Mouse (Mus musculus) hematopoietic stem cell, adult 5-6 weeks (primary cell): Measurements from ENCODE around the gene Epb41l1. TPM values are rescaled to one million over a fixed set of nuclear protein-coding genes. Genes with fewer than 3 reads are reported as not detected.

Experiments
- ATAC-seq, 2 experiments: fragments of 125-278 bp in 1 of 2; replicated peaks in 1 of 2; 2 replicates each; pipeline ENCODE4 v1.8.0; 2016 to 2017; ENCODE audit warnings: inconsistent platforms in 2 of 2, mild to moderate bottlenecking in 2 of 2, moderate number of reproducible peaks in 2 of 2, low read depth in 1 of 2, moderate TSS enrichment in 1 of 2; ENCODE audit not compliant: low FRiP score in 2 of 2, poor library complexity in 2 of 2, severe bottlenecking in 2 of 2, insufficient read depth in 1 of 2, low TSS enrichment in 1 of 2
- total RNA-seq: library from RNA; stranded (forward); fragments of 172-1452, 232-1000 nt; gene quantifications from 2 replicates; pipeline ENCODE4 v1.2.3, GENCODE M21; 2017

Gene Epb41l1
- total RNA-seq, 1 experiment from 2014 or later = 2.3 TPM

GRCm38 (mm10) chr2:156474111-156474510, 53.4 kb downstream of the Epb41l1 start:
- ATAC-seq = no peak

DNA sequence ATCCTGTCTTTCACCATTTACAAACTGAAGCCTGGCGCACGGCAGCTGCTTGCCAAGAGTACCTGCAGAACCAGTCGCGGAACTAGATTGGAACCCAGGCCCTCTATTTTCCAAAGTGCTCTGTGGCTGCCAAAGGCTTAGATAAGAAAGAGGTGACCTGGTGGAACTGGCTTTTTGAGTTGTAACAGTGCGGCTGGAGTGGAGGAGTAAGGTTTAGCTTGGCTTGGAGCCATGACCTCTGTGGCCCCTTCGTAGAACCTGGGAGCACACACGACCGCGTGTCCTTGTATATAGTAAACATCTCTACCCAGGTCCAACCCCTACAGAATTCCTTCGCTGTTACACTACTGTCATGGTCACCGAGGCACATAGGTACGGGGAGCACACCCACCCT, 54.2 kb downstream of the Epb41l1 start:
- 0 out of 4 replicates have a peak, but pooled peaks of 1 of the 2 experiments have one; percentile 5 for ATAC-seq

DNA sequence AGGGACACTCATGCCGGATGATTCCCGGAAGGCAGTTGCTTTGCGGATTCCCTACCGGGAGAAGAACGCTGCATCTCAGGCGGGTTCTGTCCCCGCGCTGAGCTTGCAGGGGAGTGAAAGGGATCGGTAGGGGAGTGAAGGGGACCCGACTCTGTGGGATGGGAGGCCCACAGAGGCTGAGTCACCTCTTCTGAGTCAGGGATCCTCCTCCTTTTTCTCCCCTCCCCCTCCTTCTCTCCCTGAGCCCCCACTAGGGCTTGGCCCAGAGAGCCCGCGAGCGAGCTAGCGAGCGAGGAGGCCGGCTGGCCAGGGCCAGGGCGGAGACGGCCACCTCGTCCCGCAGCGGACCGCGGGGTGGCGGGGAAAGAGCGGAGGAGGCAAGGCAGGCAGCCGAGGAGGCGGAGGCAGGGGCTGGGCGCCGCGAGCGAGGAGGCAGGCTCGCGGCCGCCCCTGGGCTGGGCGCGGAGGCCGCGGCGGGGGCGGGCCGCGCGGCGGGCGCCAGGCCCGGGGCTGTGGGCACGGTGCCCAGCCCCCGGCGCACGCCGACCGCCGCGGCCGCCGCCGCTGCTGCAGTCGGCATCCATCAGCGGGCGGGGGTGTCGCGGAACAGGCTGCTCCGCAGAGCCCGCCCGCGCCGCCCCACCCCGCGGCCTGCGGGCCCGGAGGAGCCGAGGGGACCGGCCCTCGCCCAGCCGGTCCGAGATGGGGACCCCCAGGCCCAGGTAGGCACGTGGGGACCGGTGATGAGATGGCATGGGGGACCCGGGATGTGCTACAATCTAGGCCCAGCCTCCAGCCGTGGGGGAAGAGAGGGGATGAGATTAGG, 54.8 kb downstream of the Epb41l1 start:
- ATAC-seq = peak; percentile 23 to 34; a peak in 3 of 4 replicates

GRCm38 (mm10) chr2:156476111-156476747, 55.5 kb downstream of the Epb41l1 start:
- ATAC-seq = no peak

- ATAC-seq = no peak
Measured at GRCm38 (mm10) chr2:156476748-156477151, 56.0 kb downstream of the Epb41l1 start.

GRCm38 (mm10) chr2:156478046-156478690, 57.5 kb downstream of the Epb41l1 start:
- ATAC-seq = no peak

- ATAC-seq = no peak
Measured at GRCm38 (mm10) chr2:156479833-156480232, 59.1 kb downstream of the Epb41l1 start.

GRCm38 (mm10) chr2:156480267-156480666, 59.6 kb downstream of the Epb41l1 start:
- no peak for ATAC-seq

GRCm38 (mm10) chr2:156482299-156482698, 61.6 kb downstream of the Epb41l1 start:
- ATAC-seq = peak; percentile 73 to 84; a peak in 3 of 4 replicates

DNA sequence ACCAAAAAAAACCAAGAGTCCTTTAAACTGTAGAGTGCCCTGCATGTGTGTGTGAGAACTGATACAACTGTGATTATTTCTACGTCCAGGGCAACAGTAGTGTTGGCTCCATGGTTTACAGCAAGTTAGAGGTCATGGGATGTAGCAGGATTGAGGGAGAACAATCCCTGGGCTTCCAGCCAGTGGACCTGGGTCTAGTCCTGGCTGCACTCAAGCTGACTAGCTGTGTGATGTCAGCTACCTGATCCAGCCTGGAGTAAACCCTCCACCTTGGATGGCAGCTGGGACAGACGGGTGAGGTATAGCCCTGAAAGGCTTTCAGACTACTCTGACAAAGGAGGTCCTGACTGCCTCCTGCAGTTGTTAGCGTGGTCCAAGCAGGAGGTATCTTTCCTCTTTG, 62.1 kb downstream of the Epb41l1 start:
- ATAC-seq = no peak

- ATAC-seq = no peak
Measured at GRCm38 (mm10) chr2:156483204-156483603, 62.5 kb downstream of the Epb41l1 start.

- no peak for ATAC-seq
Measured at GRCm38 (mm10) chr2:156486086-156486751, 65.5 kb downstream of the Epb41l1 start.

GRCm38 (mm10) chr2:156487589-156488160, 67.0 kb downstream of the Epb41l1 start:
- no peak for ATAC-seq

DNA sequence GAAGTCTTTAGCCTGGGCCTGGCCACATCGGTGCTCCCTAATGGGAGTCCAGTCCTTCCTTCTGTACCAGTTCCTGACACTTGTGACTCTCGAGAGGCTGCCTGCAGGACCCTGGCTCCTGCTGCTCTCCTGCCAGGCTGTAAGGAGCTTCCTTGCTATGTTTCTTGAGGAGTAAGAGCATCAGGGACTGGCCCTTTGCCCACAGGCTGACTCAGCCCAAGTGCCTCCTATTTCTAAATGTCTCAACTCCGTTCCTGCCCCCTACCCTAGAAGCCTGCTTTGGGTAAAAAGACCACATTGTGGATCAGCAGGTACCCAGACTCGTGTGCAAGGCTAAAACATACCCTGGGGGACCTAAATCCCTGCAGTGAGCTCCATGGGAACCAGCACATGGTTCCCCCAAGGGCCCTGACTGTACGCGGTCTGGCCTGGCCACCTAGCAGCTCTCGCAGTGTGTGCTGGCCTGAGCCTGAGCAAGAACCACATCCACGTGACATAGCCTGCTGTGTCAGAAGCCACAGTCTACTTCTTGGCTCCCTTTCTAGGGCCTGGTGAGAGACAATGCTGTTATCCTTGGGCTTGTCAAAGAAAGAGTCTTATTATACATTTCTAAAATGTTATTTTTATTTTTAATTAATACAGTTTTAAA, 67.6 kb downstream of the Epb41l1 start:
- ATAC-seq = no peak

DNA sequence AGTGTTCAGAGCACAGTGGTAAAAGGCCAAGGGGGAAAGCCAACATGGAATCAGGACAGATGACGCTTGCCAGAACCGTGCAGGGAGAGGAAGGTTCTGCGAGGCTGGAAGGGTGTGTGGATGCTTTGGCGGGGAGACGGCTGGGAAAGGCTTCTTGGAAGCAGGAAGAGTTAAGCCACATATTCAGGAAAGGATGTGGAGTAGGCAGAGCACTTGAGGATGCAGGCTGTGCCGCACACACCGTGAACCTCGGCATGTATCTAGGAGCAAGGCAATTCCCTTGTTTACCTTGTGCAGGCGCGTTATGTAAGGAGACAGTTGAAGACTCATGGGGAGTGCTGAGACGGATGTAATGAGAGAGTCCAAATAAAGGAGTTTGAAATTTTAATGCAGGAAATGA, 69.5 kb downstream of the Epb41l1 start:
- ATAC-seq = no peak

GRCm38 (mm10) chr2:156491796-156492195, 71.1 kb downstream of the Epb41l1 start:
- no peak for ATAC-seq

DNA sequence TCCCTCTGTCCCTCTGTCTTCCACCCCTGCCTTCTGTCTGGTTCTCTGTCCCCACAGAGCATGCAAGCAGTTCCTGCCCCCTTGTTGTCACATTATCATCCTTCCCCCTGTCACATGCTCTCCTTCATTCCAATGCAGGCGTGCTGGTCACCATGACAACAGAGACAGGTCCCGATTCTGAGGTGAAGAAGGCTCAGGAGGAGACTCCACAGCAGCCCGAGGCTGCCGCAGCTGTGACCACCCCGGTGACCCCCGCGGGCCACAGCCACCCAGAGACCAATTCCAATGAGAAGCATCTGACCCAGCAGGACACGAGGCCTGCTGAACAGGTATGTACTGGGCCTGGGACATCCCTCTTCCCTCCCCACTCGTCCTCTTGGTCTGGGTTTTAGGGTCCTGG, 73.1 kb downstream of the Epb41l1 start:
- no peak for ATAC-seq
